Mouse (Mus musculus): ENCODE measurements around the gene Ddx28. TPM values are rescaled to one million over a fixed set of nuclear protein-coding genes. Genes with fewer than 3 reads are reported as not detected.
"Not testable (repeated sequence)": the region's sequence is repeated elsewhere in the genome, so short reads cannot be mapped to it uniquely, and the experiment has no call there.

The Ddx28 gene
- polyA plus RNA-seq, 1 experiment from 2014 or later: 10.2 TPM

DNA sequence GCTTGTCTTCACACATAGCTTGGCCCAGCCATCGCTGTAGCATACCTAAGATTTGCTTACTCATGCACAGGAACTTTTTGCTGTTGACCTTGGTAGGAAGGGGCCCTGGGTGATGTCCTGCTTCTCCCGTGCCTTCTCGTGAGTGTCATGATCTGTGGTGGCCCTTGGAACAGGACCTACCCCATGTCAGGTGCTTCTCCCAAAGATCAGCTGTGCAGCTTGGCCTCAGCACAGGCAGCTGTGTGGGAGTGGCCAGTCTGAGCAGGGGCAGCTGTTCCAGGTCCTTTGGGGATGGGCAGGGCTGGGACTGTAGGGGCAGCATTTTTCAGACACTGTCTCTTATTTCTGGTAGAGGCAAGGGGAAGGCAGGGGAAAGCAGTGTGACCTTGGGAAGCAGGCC is 32.5 kb upstream of the Ddx28 start:
- H3K4me3 ChIP-seq (ENCODE audit: inconsistent target): no peak overlapping the region
- no peak overlapping the region for H3K27ac ChIP-seq
- 45% methylated on average over 2 of the region's 3 CpGs for WGBS (ENCODE audit: missing documents)
- H3K36me3 ChIP-seq (ENCODE audit: inconsistent target): no peaks in the 10 kb centered on the region
- H3K79me2 ChIP-seq (ENCODE audit: inconsistent target): no peaks in the 10 kb centered on the region

GRCm38 (mm10) chr8:106043055-106043454 is 31.4 kb upstream of the Ddx28 start:
- WGBS (ENCODE audit: missing documents): 100% methylated on average over 2 of the region's 2 CpGs
- H3K36me3 ChIP-seq (ENCODE audit: inconsistent target): no peaks in the 10 kb centered on the region
- no peak overlapping the region for H3K27ac ChIP-seq
- H3K4me3 ChIP-seq (ENCODE audit: inconsistent target): no peak overlapping the region
- no peaks in the 10 kb centered on the region for H3K79me2 ChIP-seq (ENCODE audit: inconsistent target)

DNA sequence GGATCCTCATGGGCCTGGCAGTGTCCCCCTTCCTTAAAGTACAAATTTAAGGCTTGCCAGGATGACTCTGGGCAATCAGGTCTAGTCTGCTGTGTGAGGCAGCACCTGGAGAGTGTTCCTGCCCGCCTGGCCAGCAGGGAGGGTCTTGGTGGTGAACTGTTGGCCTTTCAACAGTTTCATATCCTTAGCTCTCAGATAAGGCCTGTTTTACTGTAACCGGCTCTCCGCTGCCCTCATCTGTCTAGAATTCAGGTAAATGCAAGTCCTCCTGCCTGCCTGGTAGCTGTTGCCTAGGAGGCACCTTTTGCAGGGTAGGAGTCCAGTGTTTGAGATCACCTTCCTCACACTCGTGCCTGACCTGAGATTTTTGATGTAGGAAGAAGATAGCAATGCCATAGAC is 28.5 kb upstream of the Ddx28 start:
- H3K36me3 ChIP-seq (ENCODE audit: inconsistent target): no peaks in the 10 kb centered on the region; the same call in 1 of the 2 replicates
- H3K4me3 ChIP-seq (ENCODE audit: inconsistent target): no peak overlapping the region
- H3K27ac ChIP-seq: no peak overlapping the region
- no peaks in the 10 kb centered on the region for H3K79me2 ChIP-seq (ENCODE audit: inconsistent target)
- WGBS (ENCODE audit: missing documents): 83% methylated on average over 4 of the region's 4 CpGs

DNA sequence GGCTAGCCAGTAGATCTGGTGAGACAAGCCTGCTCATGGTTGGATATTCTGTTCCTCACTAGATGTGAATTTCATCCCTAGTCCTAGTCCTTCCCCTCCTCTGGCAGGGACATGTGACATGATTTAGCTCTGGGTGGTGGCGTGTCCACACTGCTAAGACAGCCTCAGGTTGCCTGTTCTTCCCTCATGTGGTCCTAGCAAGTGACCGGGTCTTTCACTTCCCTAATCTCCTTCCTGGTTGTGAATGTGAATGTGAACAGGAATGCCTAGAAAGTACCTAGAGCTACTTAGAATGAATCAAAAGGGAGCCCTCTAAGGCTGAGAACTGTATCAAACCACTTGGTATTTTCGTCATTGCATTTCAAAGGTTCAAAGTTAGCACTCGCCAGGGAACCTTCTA is 27.9 kb upstream of the Ddx28 start:
- H3K27ac ChIP-seq: no peak overlapping the region
- 44% methylated on average over 4 of the region's 4 CpGs for WGBS (ENCODE audit: missing documents)
- H3K79me2 ChIP-seq (ENCODE audit: inconsistent target): no peaks in the 10 kb centered on the region
- no peaks in the 10 kb centered on the region; the same call in 1 of the 2 replicates for H3K36me3 ChIP-seq (ENCODE audit: inconsistent target)
- no peak overlapping the region for H3K4me3 ChIP-seq (ENCODE audit: inconsistent target)

DNA sequence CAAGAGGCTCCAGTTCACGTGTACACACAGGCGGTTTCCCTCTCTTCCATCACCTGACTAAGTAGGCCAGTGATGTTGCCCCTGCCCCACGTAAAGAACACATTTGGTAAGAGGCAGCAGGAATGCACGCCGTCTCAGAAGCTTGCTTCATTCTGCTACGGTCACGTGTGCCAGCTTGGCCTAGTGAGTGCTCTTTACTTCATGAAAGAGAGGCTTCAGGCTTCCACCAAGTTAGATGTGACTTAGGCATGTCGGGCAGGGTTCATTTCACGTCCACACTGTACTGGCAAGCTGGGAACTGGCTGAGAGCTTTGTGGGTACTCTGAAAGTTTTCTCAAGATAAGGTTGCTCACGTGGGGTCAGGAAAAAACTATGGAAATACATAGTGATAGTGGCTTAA is 27.0 kb upstream of the Ddx28 start:
- H3K27ac ChIP-seq: no peak overlapping the region
- WGBS (ENCODE audit: missing documents): 90% methylated on average over 10 of the region's 10 CpGs
- no peaks in the 10 kb centered on the region; the same call in 1 of the 2 replicates for H3K36me3 ChIP-seq (ENCODE audit: inconsistent target)
- no peaks in the 10 kb centered on the region for H3K79me2 ChIP-seq (ENCODE audit: inconsistent target)
- H3K4me3 ChIP-seq (ENCODE audit: inconsistent target): no peak overlapping the region

GRCm38 (mm10) chr8:106022483-106022882 is 10.8 kb upstream of the Ddx28 start:
- Histone ChIP-seq H3K27ac (no peak overlapping the region), H3K4me3 (ENCODE audit: inconsistent target) (no peak overlapping the region), H3K79me2 (ENCODE audit: inconsistent target) (no peaks in the 10 kb centered on the region), H3K36me3 (ENCODE audit: inconsistent target) (no peaks in the 10 kb centered on the region)

DNA sequence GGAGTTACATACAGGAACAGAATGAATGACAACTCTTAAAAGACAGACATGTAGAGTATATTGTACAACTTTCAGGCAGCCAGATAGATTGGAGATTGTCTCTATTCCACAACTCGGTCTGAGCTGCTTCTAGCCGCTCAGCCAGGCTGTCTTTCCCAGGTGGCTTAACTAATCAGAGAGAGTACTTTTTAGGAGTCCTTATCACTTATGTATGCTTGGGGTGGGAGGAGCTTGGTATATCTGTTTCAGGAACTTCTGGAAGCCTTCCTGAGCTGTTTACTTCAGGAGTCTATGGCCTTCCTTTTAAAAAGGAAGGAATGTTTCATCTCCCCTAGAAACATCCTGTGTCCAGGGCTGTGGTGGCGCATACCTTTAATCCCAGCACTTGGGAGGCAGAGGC is 6.4 kb upstream of the Ddx28 start:
- Histone ChIP-seq H3K36me3 (ENCODE audit: inconsistent target) (no peaks in the 10 kb centered on the region; the same call in 1 of the 2 replicates), H3K27ac (no peak overlapping the region), H3K4me3 (ENCODE audit: inconsistent target) (no peak overlapping the region), H3K79me2 (ENCODE audit: inconsistent target) (no peaks in the 10 kb centered on the region)
- 96% methylated on average over 3 of the region's 3 CpGs for WGBS (ENCODE audit: missing documents)

- 29% methylated on average over 7 of the region's 7 CpGs for WGBS (ENCODE audit: missing documents)
- Histone ChIP-seq H3K79me2 (ENCODE audit: inconsistent target) (peaks cover 1% of the 10 kb centered on the region; the same call in 1 of the 2 replicates), H3K4me3 (ENCODE audit: inconsistent target) (no peak overlapping the region), H3K27ac (no peak overlapping the region), H3K36me3 (ENCODE audit: inconsistent target) (no peaks in the 10 kb centered on the region; the same call in 1 of the 2 replicates)
Observed at GRCm38 (mm10) chr8:106017130-106017529, 5.4 kb upstream of the Ddx28 start.

DNA sequence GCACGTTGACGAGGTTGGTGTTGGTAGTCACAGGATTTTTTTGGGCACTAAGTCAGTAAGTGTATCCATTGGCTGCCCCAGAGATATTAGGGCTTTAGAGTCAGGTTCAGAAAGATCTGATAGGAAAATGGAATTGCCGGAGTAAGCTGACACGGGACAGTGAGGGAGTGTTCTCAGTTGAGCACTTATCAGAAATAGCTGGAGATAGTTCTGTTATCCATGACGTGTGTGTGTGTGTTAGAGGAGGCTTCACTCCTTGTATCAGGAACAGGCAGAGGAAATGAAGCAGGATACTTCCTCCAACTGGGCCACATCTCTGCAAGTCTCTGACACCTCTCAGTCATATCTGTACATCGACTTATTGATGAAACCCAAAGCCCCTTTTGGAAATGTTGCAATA is 4.6 kb upstream of the Ddx28 start:
- Histone ChIP-seq H3K27ac (no peak overlapping the region), H3K4me3 (ENCODE audit: inconsistent target) (no peak overlapping the region)

DNA sequence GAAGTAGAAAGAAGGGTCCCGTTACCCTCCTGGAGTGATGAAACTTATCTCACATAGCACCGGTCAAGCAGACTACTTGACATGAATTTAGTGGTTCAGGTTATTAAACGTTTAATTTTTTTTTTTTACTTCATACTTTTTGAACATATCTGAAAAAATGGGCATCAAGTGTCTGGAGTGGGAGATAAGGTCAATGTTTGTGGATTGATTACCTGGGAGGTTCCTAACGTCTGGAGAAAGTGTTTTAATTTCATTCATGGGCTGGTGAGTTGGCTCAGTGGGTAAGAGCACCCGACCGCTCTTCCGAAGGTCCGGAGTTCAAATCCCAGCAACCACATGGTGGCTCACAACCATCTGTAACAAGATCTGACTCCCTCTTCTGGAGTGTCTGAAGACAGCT is 521 bp upstream of the Ddx28 start:
- peak overlapping the region; percentile 81 for H3K4me3 ChIP-seq (ENCODE audit: inconsistent target)
- peaks cover 42% of the 10 kb centered on the region for H3K79me2 ChIP-seq (ENCODE audit: inconsistent target)
- not testable (repeated sequence) for H3K36me3 ChIP-seq (ENCODE audit: inconsistent target); H3K27ac ChIP-seq
- WGBS (ENCODE audit: missing documents): 66% methylated on average over 4 of the region's 8 CpGs

More for the DNA sequence above, 4.6 kb upstream of the Ddx28 start:
- H3K36me3 ChIP-seq (ENCODE audit: inconsistent target): no peaks in the 10 kb centered on the region; the same call in 1 of the 2 replicates
- peaks cover 10% of the 10 kb centered on the region; the same call in 1 of the 2 replicates for H3K79me2 ChIP-seq (ENCODE audit: inconsistent target)
- 90% methylated on average over 6 of the region's 6 CpGs for WGBS (ENCODE audit: missing documents)

GRCm38 (mm10) chr8:106010748-106011642 is 687 bp downstream of the Ddx28 start:
- Histone ChIP-seq H3K27ac (peak overlapping the region; percentile 70), H3K36me3 (ENCODE audit: inconsistent target) (no peaks in the 10 kb centered on the region; the same call in 1 of the 2 replicates), H3K79me2 (ENCODE audit: inconsistent target) (peaks cover 42% of the 10 kb centered on the region), H3K4me3 (ENCODE audit: inconsistent target) (peak overlapping the region; percentile 81)
- WGBS (ENCODE audit: missing documents): 1% methylated on average over 74 of the region's 74 CpGs

DNA sequence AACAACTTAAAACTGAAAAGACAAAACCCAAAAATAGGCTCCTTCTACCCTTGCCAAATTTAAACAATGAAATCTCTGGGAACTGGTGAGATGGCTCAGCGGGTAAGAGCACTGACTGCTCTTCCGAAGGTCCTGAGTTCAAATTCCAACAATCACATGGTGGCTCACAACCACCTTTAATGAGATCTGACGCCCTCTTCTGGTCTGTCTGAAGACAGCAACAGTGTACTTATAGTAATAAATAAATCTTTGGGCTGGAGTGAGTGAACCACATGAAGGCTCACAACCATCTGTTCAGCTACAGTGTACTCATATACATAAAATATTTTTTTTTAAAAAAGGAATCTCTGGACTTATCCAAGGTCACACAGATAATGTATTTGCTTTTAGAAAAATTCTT is 3.8 kb downstream of the Ddx28 start:
- WGBS (ENCODE audit: missing documents): 69% methylated on average over 3 of the region's 3 CpGs
- H3K36me3 ChIP-seq (ENCODE audit: inconsistent target); H3K4me3 ChIP-seq (ENCODE audit: inconsistent target): not testable (repeated sequence)
- peak overlapping the region; percentile 93 for H3K27ac ChIP-seq
- peaks cover 42% of the 10 kb centered on the region for H3K79me2 ChIP-seq (ENCODE audit: inconsistent target)

- Histone ChIP-seq H3K36me3 (ENCODE audit: inconsistent target) (no peaks in the 10 kb centered on the region), H3K27ac (peak overlapping the region; percentile 93), H3K4me3 (ENCODE audit: inconsistent target) (no peak overlapping the region), H3K79me2 (ENCODE audit: inconsistent target) (peaks cover 40% of the 10 kb centered on the region)
- 14% methylated on average over 3 of the region's 3 CpGs for WGBS (ENCODE audit: missing documents)
Observed at GRCm38 (mm10) chr8:106007135-106007534, 4.5 kb downstream of the Ddx28 start.

- no peak overlapping the region for H3K4me3 ChIP-seq (ENCODE audit: inconsistent target)
- peak overlapping the region; percentile 93 for H3K27ac ChIP-seq
- 91% methylated on average over 4 of the region's 4 CpGs for WGBS (ENCODE audit: missing documents)
- no peaks in the 10 kb centered on the region for H3K36me3 ChIP-seq (ENCODE audit: inconsistent target)
- peaks cover 33% of the 10 kb centered on the region for H3K79me2 ChIP-seq (ENCODE audit: inconsistent target)
Observed at GRCm38 (mm10) chr8:106006413-106006812, 5.3 kb downstream of the Ddx28 start.

- H3K79me2 ChIP-seq (ENCODE audit: inconsistent target): peaks cover 29% of the 10 kb centered on the region
- peak within 1 kb of the TSS; percentile 93 for H3K27ac ChIP-seq
- WGBS (ENCODE audit: missing documents): 94% methylated on average over 4 of the region's 4 CpGs
Observed at GRCm38 (mm10) chr8:106005875-106006274, 5.8 kb downstream of the Ddx28 start, which contains the start of gene Dpep2nb. Dpep2nb (minus strand) TSS chr8:106005975.

More at GRCm38 (mm10) chr8:106005875-106006274, 5.8 kb downstream of the Ddx28 start, which contains the start of gene Dpep2nb:
- H3K4me3 ChIP-seq (ENCODE audit: inconsistent target): no peak within 1 kb of the TSS
- no peaks in the 10 kb centered on the region for H3K36me3 ChIP-seq (ENCODE audit: inconsistent target)

All from macrophage (primary cell).